Mouse (Mus musculus) urinary bladder, postnatal 0 days (tissue): ENCODE measurements around the gene Inpp5b. TPM values are rescaled to one million over a fixed set of nuclear protein-coding genes. Genes with fewer than 3 reads are reported as not detected.

Experiments
- microRNA counts: library from miRNA; unstranded; fragments of <30 nt; microRNA quantifications from one replicate; lab custom pipeline; 2016
- microRNA-seq: library from miRNA; unstranded; fragments of <30 nt; microRNA quantifications from one replicate; pipeline ENCODE4, GENCODE M21; 2016
- polyA plus RNA-seq: library from polyadenylated mRNA; unstranded; fragments of >200 nt; fragmentation: Nextera tagmentation; extraction: Ambion mirVana; gene quantifications from 2 replicates; pipeline ENCODE4 v1.2.1, GENCODE M21; 2015

Inpp5b gene
- 9.1 and 12.3 TPM in 2 replicates for polyA plus RNA-seq

DNA sequence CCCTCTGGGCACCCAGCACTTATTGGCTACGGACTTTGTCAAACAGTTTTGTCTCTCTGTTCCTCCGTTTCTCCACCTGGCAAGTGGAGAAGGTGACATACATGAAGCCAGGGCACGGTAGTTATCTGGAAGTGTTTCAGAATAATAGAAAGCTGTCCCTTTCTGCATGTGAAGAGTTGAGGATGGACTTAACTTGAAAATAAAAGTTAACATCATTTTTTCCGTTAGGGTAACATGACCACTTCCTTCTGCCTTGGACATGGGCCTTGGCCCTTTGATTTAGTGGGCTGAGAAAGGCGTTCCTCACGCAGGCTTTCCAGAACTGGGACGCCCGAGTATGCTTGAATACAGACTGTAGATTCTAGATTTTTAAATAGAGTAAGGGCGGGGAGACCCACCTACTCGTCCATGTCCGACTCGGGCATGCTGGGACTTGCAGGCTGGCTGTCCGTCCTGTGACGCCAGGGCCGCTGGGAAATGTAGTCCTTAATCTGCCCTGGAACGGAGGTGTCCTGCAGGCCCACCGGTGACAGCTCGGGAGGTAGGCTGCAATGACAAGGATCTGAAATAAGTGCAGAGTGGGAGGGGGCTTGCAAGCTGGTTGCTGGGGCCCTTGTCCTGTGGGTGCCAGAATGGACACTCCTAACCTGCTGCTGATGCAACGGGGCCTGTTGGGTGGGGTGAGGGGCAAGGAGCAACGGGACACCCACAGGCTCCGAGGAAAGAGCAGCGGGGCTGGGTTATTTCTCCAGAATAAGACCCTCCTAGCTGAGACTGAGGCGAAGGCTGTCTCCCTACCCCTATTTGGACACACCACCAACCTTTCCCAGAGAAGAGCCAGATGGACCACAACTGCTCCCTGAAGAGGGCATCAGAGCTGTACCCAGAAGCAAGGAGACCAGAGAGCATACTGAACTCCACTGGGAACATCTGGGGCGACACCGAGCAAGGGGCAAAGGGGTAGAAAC, at the start of gene Inpp5b:
Inpp5b (plus strand) TSS at position 475 of the 968 bp plus-strand sequence.

GRCm38 (mm10) chr4:124693135-124693894, 48.3 kb upstream of the Inpp5b start, which contains the start of gene Utp11:
TSS of gene Utp11 (minus strand) at chr4:124693600.

DNA sequence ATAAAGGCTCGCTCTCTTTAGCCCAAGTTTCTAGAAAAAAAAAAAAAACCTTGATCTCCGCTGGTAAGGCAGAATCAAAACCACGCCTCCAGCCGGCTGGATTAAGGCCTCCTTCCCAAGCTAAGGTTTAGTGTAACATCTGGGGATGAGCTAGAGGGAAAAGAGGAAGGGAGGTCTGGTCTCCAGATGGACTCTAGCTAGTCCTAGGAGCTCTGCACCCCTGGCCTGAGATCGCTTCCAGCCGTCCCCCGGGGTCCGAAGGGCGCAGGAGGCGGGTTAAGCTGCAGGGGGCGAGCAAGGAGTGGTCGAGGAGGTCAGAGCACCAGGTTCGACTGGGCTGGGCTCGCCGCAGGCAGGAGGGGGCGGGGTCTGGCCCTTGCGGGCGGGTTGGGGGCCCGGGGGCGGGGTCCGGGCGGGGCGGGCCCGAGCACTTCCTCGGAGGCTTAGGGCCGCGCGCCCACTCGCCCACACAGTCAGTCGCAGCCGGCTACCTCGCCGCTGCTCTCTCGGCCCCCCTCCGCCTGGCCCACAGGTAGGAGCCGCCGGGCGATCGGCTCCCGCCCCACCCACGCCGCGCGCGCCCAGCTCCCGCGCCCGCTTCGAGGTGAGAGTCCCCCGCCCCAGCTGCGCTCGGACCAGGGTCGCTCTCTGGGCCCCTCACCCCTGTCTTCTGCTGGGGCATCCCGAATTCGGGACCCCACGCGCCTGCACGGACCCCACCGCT, 41.2 kb upstream of the Inpp5b start, which contains the start of gene Fhl3:
Fhl3 (plus strand) TSS at position 454 of the 724 bp plus-strand sequence.

DNA sequence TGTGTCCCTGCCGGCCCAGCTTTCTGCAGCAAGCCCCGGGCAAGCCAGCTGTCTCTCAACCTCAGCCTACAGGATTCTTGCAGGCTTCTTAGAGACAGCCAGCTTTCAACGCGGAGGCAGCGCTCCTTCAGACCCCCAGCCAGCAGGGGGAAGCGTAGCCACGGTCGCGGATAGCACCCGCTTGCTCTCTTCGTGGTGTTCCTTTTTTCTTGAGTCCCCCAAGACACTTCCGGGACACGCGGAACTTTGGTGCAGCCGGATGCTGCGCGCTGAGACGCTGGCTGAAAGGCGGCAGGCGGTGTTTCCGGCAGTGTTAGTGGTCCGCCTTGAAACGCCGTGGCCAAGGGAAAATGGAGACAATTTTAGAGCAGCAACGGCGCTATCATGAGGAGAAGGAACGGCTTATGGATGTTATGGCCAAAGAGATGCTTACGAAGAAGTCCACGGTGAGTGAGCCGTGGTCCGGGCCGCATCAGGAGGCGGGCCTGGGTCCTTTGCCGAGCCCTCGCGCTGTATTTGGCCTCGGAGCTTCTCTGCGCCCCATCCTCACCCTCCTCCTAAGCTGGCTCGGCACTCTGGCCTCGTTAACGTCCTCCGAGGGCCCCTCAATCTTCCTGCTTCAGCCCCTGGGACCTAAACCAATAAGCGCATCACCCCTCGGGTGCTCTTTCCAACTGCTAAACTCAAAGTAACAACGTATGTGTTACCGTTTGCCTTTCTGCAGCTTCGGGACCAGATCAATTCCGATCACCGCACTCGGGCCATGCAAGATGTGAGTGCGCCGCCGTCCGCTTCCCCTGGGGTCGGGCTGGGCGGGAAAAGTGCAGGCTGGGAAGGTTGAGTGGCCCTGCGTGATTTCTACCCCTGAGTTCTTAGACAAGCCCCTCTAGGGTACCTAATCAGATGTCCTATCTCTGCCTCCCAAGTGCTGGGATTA, 26.8 kb upstream of the Inpp5b start, which contains the start of gene Sf3a3:
Sf3a3 (plus strand) TSS at position 232 of the 937 bp plus-strand sequence.

GRCm38 (mm10) chr4:124801552-124802308, 60.1 kb downstream of the Inpp5b start, which contains the start of gene Mtf1:
TSS of gene Mtf1 (plus strand) at chr4:124802104.

DNA sequence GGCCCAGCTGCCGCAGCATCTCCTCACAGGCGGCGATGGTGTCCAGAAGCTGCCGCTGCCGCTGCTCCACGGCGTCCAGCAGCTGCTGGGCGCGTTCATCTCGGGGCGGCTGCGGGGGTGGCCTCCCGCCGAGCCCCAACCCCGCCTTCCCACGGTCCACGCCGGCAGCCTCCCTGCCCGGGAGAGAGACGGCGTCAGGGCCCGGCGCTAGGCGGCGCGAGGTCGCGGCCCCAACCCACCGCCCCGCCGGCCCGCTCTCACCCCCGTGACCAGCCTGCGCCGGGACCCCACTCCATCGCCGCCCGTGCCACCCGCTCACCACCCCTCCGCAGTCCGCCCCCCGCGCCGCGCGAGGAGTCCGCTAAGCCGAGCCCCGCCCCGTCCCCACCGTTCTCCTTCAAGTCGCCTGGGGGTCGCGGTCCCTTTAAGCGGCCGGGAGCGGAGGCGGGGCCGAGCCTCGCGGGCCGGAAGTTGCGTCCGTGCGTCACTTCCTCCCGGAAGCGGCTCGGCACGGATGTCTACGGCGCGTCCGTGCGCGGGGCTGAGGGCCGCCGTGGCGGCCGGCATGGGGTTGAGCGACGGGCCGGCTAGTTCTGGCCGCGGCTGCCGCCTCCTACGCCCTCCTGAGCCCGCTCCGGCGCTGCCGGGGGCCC, 108.7 kb downstream of the Inpp5b start, which contains the start of gene Yrdc:
Yrdc (plus strand) TSS at position 419 of the 653 bp plus-strand sequence.

MicroRNAs encoded within 50 kb of the gene (microRNA counts, 519-probe panel; counts per million panel counts)
- microRNA mmu-miR-697 (lab: Ali Mortazavi, UCI) (not detected), microRNA mmu-miR-698 (lab: Ali Mortazavi, UCI) (not detected)

Small RNAs within 50 kb of the gene (microRNA-seq; reads per million reads assigned to microRNA genes)
- gene Gm24721 (not detected), gene Mir697 (not detected), gene Mir698 (not detected)

Other genes with a start within 250 kb of the Inpp5b start
- not detected in 2 replicates for gene 3100002H09Rik, start 131.0 kb upstream of the Inpp5b start, polyA plus RNA-seq
- 0.13 and 0.17 TPM in 2 replicates for gene Pou3f1, start 85.0 kb upstream of the Inpp5b start, polyA plus RNA-seq
- gene Utp11, start 48.2 kb upstream of the Inpp5b start, polyA plus RNA-seq = 47.4 and 55.6 TPM in 2 replicates
- 12.1 and 14.2 TPM in 2 replicates for gene Fhl3, start 41.1 kb upstream of the Inpp5b start, polyA plus RNA-seq
- gene Sf3a3, start 27.1 kb upstream of the Inpp5b start, polyA plus RNA-seq = 65.8 and 73.5 TPM in 2 replicates
- 10.1 and 11.6 TPM in 2 replicates for gene Mtf1, start 60.3 kb downstream of the Inpp5b start, polyA plus RNA-seq
- gene Yrdc, start 108.8 kb downstream of the Inpp5b start, polyA plus RNA-seq = 23.5 and 27.8 TPM in 2 replicates
- gene 1110065P20Rik, start 109.3 kb downstream of the Inpp5b start, polyA plus RNA-seq = 66.9 and 78.5 TPM in 2 replicates
- gene Maneal, start 120.3 kb downstream of the Inpp5b start, polyA plus RNA-seq = 0.06 and 0.17 TPM in 2 replicates
- not detected in 2 replicates for gene Epha10, start 139.0 kb downstream of the Inpp5b start, polyA plus RNA-seq
- 7.6 and 7.9 TPM in 2 replicates for gene 9930104L06Rik, start 195.2 kb downstream of the Inpp5b start, polyA plus RNA-seq
- 19.8 and 29.5 TPM in 2 replicates for gene Cdca8, start 197.5 kb downstream of the Inpp5b start, polyA plus RNA-seq
- gene Rspo1, start 244.6 kb downstream of the Inpp5b start, polyA plus RNA-seq = 10.9 and 11.9 TPM in 2 replicates